Mouse (Mus musculus): ENCODE measurements at regions not wholly inside any gene's neighbourhood (a gene's known extent, or its start where the extent isn't known, plus 50 kb on each side); places are given as distances from the start of the nearest gene placed in this dataset.
A peak's percentile ranks its signal among the peaks of the same experiment; 100 is the strongest.

- H3K4me1 ChIP-seq (replicated peaks; ENCODE audit: low read depth, low read length), result no peaks in the 10 kb centered on the region
- H3K27me3 ChIP-seq (ENCODE audit: insufficient read depth, low read length), result no peaks in the 10 kb centered on the region
These were observed 135.1 kb downstream of the Naa11 start for GRCm38 (mm10) chr5:97257106-97257505.

GRCm38 (mm10) chr5:97256445-97257060 lies 135.6 kb downstream of the Naa11 start:
- TF ChIP-seq CTCF (conservative IDR thresholded peaks at IDR 0.05; ENCODE audit: low read length), result no peak
- TF ChIP-seq POU5F1 (IDR thresholded peaks at IDR 0.05; ENCODE audit: borderline replicate concordance, low read length), result no peak
- TF ChIP-seq NANOG (IDR thresholded peaks at IDR 0.05; ENCODE audit: borderline replicate concordance, low read length), result no peak
- Histone ChIP-seq H3K4me1 (replicated peaks; ENCODE audit: low read depth, low read length) (no peaks in the 10 kb centered on the region), H3K36me3 (ENCODE audit: insufficient read depth, low read length) (no peaks in the 10 kb centered on the region), H3K27me3 (ENCODE audit: insufficient read depth, low read length) (no peaks in the 10 kb centered on the region), H3K9me3 (ENCODE audit: low read length) (no peaks in the 10 kb centered on the region), H3K4me3 (replicated peaks; ENCODE audit: low read length) (no peak overlapping the region)

More at GRCm38 (mm10) chr5:97257106-97257505, 135.1 kb downstream of the Naa11 start:
- Histone ChIP-seq H3K9me3 (ENCODE audit: low read length) (no peaks in the 10 kb centered on the region), H3K4me3 (replicated peaks; ENCODE audit: low read length) (no peak overlapping the region), H3K36me3 (ENCODE audit: insufficient read depth, low read length) (no peaks in the 10 kb centered on the region)
- TF ChIP-seq POU5F1 (IDR thresholded peaks at IDR 0.05; ENCODE audit: borderline replicate concordance, low read length) (no peak), CTCF (conservative IDR thresholded peaks at IDR 0.05; ENCODE audit: low read length) (no peak), NANOG (IDR thresholded peaks at IDR 0.05; ENCODE audit: borderline replicate concordance, low read length) (no peak)

- Histone ChIP-seq H3K36me3 (ENCODE audit: insufficient read depth, low read length) (no peaks in the 10 kb centered on the region), H3K4me3 (replicated peaks; ENCODE audit: low read length) (no peak overlapping the region), H3K4me1 (replicated peaks; ENCODE audit: low read depth, low read length) (no peaks in the 10 kb centered on the region), H3K27me3 (ENCODE audit: insufficient read depth, low read length) (no peaks in the 10 kb centered on the region), H3K9me3 (ENCODE audit: low read length) (no peaks in the 10 kb centered on the region)
- TF ChIP-seq POU5F1 (IDR thresholded peaks at IDR 0.05; ENCODE audit: borderline replicate concordance, low read length) (no peak), NANOG (IDR thresholded peaks at IDR 0.05; ENCODE audit: borderline replicate concordance, low read length) (no peak)
These were observed 125.5 kb upstream of the Paqr3 start for GRCm38 (mm10) chr5:97236930-97237329.

GRCm38 (mm10) chr5:97226425-97226824 lies 115.0 kb upstream of the Paqr3 start:
- TF ChIP-seq NANOG (IDR thresholded peaks at IDR 0.05; ENCODE audit: borderline replicate concordance, low read length) (peak; percentile 82), CTCF (conservative IDR thresholded peaks at IDR 0.05; ENCODE audit: low read length) (no peak), POU5F1 (IDR thresholded peaks at IDR 0.05; ENCODE audit: borderline replicate concordance, low read length) (peak; percentile 50; the same call in 1 of the 2 replicates)
- no peak overlapping the region for H3K4me3 ChIP-seq (replicated peaks; ENCODE audit: low read length)
- no peaks in the 10 kb centered on the region for H3K36me3 ChIP-seq (ENCODE audit: insufficient read depth, low read length)
- H3K4me1 ChIP-seq (replicated peaks; ENCODE audit: low read depth, low read length), result peaks cover 61% of the 10 kb centered on the region
- H3K9me3 ChIP-seq (ENCODE audit: low read length), result no peaks in the 10 kb centered on the region
- no peaks in the 10 kb centered on the region for H3K27me3 ChIP-seq (ENCODE audit: insufficient read depth, low read length)

DNA sequence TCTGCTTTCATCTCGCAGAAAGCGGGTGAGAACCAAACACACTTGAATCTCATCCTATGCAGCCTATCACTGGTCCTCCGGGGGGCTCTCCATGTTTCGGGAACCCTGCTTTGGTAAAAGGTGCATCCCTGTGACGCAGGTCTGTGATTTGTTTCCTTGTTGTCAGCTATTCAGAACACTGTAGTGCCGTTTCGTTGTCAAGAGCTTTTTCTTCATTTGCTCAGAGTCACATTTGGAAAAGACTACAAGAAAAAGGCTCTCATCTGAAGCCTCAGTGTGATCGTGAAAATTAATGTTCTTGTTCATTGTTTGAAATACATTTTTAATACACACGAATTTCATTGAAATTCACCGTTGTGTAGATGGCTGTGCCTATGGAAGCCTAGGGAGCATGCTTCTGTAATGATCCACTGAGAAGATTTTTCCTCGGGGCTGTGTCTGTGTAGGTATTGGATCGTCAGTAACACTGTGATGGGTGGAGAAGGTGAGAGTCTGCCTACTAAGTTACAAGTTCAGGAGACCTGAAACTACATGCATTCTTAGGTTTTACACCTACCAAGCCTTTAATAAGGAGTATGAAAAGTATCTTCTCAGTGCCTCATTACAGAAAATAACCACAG lies 112.0 kb upstream of the Paqr3 start:
- TF ChIP-seq CTCF (conservative IDR thresholded peaks at IDR 0.05; ENCODE audit: low read length) (no peak), POU5F1 (IDR thresholded peaks at IDR 0.05; ENCODE audit: borderline replicate concordance, low read length) (no peak), NANOG (IDR thresholded peaks at IDR 0.05; ENCODE audit: borderline replicate concordance, low read length) (no peak)
- peaks cover 71% of the 10 kb centered on the region for H3K4me1 ChIP-seq (replicated peaks; ENCODE audit: low read depth, low read length)

GRCm38 (mm10) chr5:97222489-97223237 lies 111.3 kb upstream of the Paqr3 start:
- Histone ChIP-seq H3K9me3 (ENCODE audit: low read length) (peaks cover under 1% of the 10 kb centered on the region; the same call in 1 of the 2 replicates), H3K27me3 (ENCODE audit: insufficient read depth, low read length) (no peaks in the 10 kb centered on the region), H3K4me3 (replicated peaks; ENCODE audit: low read length) (no peak overlapping the region; the same call in 1 of the 2 replicates), H3K36me3 (ENCODE audit: insufficient read depth, low read length) (no peaks in the 10 kb centered on the region), H3K4me1 (replicated peaks; ENCODE audit: low read depth, low read length) (peaks cover 67% of the 10 kb centered on the region)
- TF ChIP-seq POU5F1 (IDR thresholded peaks at IDR 0.05; ENCODE audit: borderline replicate concordance, low read length), result no peak
- no peak for TF ChIP-seq CTCF (conservative IDR thresholded peaks at IDR 0.05; ENCODE audit: low read length)
- TF ChIP-seq NANOG (IDR thresholded peaks at IDR 0.05; ENCODE audit: borderline replicate concordance, low read length), result no peak

More for the DNA sequence above, 112.0 kb upstream of the Paqr3 start:
- Histone ChIP-seq H3K27me3 (ENCODE audit: insufficient read depth, low read length) (no peaks in the 10 kb centered on the region), H3K36me3 (ENCODE audit: insufficient read depth, low read length) (no peaks in the 10 kb centered on the region), H3K9me3 (ENCODE audit: low read length) (no peaks in the 10 kb centered on the region), H3K4me3 (replicated peaks; ENCODE audit: low read length) (no peak overlapping the region; the same call in 1 of the 2 replicates)

DNA sequence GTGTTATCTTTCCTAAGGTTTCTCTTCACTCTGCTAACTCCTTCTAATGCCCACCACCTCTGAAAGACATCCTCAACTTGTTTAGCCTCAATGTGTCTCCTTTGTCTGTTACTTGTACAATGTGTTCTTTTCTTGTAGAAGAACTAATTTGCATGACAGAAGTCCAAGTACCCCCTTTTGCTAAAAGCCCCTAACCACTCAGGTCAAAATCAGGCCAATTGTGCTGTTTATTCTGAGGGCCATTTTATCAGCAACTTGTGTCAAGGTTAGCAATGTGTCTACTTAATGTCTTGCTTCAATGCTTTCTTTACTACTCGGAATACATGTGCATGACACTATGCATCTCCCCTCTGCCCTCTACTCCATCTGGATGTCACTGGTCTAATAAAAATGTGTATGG lies 107.3 kb upstream of the Paqr3 start:
- H3K4me1 ChIP-seq (replicated peaks; ENCODE audit: low read depth, low read length), result peaks cover 35% of the 10 kb centered on the region
- peak; percentile 73; the same call in 1 of the 2 replicates for TF ChIP-seq POU5F1 (IDR thresholded peaks at IDR 0.05; ENCODE audit: borderline replicate concordance, low read length)
- peak; percentile 96 for TF ChIP-seq NANOG (IDR thresholded peaks at IDR 0.05; ENCODE audit: borderline replicate concordance, low read length)
- TF ChIP-seq CTCF (conservative IDR thresholded peaks at IDR 0.05; ENCODE audit: low read length), result no peak
- no peak overlapping the region for H3K4me3 ChIP-seq (replicated peaks; ENCODE audit: low read length)
- H3K27me3 ChIP-seq (ENCODE audit: insufficient read depth, low read length), result no peaks in the 10 kb centered on the region
- peaks cover 2% of the 10 kb centered on the region; the same call in 1 of the 2 replicates for H3K36me3 ChIP-seq (ENCODE audit: insufficient read depth, low read length)
- peaks cover 12% of the 10 kb centered on the region for H3K9me3 ChIP-seq (ENCODE audit: low read length)

DNA sequence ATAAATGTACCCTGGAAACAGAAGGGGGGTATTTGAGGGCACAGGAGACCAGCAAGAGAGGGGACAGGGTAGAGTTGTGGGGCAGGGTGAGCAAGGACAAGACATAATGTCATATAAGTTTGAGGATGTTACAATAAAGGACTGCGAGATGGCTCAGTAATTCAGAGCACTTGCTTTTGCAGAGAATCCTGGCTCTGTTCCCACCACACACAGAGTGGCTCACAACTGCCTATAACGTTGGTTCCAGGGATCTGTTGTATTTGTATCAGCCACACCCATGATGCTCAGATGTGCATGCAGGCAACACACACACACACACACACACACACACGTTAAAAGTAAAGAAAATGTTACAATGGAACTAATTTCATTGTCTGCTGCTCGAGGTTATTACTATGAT lies 94.2 kb upstream of the Paqr3 start:
- no peak for TF ChIP-seq NANOG (IDR thresholded peaks at IDR 0.05; ENCODE audit: borderline replicate concordance, low read length)
- no peak for TF ChIP-seq CTCF (conservative IDR thresholded peaks at IDR 0.05; ENCODE audit: low read length)
- no peak for TF ChIP-seq POU5F1 (IDR thresholded peaks at IDR 0.05; ENCODE audit: borderline replicate concordance, low read length)
- Histone ChIP-seq H3K27me3 (ENCODE audit: insufficient read depth, low read length) (no peaks in the 10 kb centered on the region), H3K36me3 (ENCODE audit: insufficient read depth, low read length) (no peaks in the 10 kb centered on the region), H3K4me1 (replicated peaks; ENCODE audit: low read depth, low read length) (peaks cover 62% of the 10 kb centered on the region), H3K9me3 (ENCODE audit: low read length) (peaks cover 5% of the 10 kb centered on the region; the same call in 1 of the 2 replicates), H3K4me3 (replicated peaks; ENCODE audit: low read length) (no peak overlapping the region)

Measured in E14TG2a.4 (cell line).